Mouse (Mus musculus) urinary bladder, postnatal 14 days (tissue): ENCODE measurements around the gene Fthl17d.
"Not testable (repeated sequence)": the region's sequence is repeated elsewhere in the genome, so short reads cannot be mapped to it uniquely, and the experiment has no call there.

Source experiments
- DNase-seq: peaks from one replicate; pipeline ENCODE4 v3.0.0; 2021; ENCODE audit warnings: low spot score

Fthl17d gene

DNA sequence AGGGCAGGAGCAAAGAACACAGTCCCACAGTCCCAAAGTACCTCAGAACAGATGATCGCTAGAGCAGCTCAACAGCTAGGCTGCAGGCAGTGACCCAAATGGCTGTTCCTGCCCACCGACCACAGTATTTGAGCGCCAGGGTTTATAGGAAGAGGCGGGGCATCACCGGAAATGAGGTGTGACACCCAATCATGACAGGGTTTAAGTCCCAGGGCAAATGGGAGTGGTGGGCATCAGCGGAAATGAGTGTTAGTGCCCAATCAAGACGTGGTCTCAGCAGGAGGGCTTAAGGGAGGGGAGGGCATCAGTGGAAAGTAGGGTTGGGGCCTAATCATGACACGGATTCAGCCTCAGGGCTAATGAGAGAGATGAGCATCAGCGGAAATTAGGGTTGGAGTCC is at the start of gene Fthl17d:
Fthl17d (minus strand) TSS at position 101 of the 400 bp plus-strand sequence.
- not testable (repeated sequence) for DNase-seq

DNA sequence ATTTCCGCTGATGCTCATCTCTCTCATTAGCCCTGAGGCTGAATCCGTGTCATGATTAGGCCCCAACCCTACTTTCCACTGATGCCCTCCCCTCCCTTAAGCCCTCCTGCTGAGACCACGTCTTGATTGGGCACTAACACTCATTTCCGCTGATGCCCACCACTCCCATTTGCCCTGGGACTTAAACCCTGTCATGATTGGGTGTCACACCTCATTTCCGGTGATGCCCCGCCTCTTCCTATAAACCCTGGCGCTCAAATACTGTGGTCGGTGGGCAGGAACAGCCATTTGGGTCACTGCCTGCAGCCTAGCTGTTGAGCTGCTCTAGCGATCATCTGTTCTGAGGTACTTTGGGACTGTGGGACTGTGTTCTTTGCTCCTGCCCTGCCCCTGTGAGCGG is 46.6 kb upstream of the Fthl17d start, which contains the start of gene Fthl17e:
Fthl17e (plus strand) TSS at position 301 of the 400 bp plus-strand sequence.
- not testable (repeated sequence) for DNase-seq

DNA sequence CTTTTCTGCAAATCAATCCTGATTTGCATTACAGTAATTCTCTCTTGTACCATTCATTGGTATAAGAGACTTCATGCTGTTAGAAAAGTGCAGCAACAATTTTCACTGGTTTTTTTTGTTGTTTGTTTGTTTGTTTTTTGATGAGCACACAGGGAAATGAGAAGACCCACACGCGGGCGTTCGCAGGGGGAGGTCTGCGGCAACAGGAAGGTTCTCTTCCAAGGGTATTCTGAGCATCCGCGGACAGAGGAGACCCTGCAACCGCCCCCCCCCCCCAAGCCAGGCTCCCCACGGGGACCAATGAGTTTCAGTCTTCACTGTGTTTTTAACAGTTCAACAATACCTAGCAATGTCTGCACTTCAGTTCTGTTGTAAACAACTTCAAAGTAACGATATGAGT is 32.9 kb upstream of the Fthl17d start:
- no peak for DNase-seq

DNA sequence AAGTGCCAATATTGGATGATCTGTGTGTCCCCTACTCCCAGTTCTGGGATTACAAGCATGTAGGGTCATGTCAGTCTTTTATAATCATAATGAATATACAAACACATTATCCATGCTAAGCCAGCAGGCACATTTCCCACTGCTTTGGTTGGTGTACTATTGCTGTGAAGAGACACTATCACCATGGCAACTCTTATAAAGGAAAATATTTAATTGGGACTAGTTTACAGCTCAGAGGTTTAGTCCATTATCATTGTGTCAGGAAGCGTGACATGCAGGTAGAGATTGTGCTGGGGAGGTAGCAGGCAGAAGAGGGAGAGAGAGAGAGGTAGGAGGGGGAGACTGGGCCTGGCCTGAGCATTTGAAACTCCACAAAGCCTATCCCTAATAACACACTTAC is 29.5 kb upstream of the Fthl17d start:
- no peak for DNase-seq

DNA sequence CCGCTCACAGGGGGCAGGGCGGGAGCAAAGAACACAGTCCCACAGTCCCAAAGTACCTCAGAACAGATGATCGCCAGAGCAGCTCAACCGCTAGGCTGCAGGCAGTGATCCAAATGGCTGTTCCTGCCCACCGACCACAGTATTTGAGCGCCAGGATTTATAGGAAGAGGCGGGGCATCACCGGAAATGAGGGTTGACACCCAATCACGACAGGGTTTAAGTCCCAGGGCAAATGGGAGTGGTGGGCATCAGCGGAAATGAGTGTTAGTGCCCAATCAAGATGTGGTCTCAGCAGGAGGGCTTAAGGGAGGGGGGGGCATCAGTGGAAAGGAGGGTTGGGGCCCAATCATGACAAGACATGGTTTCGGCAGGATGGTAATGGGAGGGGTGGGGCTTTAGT is 10.1 kb downstream of the Fthl17d start, which contains the start of gene Fthl17c:
Fthl17c (minus strand) TSS at position 101 of the 400 bp plus-strand sequence.
- not testable (repeated sequence) for DNase-seq

DNA sequence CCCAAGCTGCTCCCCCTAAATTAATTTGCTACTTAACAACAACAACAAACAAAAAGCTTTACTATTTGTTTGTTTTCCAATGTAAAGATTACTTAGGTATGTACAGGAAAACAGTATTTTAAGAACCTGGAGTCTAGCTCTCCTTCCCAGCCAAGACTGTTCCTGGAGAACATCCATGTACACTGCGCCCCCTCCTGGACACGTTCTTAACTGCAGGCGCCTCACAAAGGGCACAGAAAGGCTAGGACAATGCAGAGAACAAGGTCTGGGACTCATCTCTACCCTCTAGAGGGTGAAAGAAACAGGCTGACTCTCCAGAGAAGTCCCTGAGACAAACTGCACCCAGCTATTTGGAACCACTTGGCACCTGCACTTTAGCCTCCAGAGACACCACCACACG is 21.9 kb downstream of the Fthl17d start:
- DNase-seq: not testable (repeated sequence)

DNA sequence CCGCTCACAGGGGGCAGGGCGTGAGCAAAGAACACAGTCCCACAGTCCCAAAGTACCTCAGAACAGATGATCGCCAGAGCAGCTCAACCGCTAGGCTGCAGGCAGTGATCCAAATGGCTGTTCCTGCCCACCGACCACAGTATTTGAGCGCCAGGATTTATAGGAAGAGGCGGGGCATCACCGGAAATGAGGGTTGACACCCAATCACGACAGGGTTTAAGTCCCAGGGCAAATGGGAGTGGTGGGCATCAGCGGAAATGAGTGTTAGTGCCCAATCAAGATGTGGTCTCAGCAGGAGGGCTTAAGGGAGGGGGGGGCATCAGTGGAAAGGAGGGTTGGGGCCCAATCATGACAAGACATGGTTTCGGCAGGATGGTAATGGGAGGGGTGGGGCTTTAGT is 23.7 kb downstream of the Fthl17d start, which contains the start of gene Fthl17b:
Fthl17b (minus strand) TSS at position 101 of the 400 bp plus-strand sequence.
- not testable (repeated sequence) for DNase-seq

DNA sequence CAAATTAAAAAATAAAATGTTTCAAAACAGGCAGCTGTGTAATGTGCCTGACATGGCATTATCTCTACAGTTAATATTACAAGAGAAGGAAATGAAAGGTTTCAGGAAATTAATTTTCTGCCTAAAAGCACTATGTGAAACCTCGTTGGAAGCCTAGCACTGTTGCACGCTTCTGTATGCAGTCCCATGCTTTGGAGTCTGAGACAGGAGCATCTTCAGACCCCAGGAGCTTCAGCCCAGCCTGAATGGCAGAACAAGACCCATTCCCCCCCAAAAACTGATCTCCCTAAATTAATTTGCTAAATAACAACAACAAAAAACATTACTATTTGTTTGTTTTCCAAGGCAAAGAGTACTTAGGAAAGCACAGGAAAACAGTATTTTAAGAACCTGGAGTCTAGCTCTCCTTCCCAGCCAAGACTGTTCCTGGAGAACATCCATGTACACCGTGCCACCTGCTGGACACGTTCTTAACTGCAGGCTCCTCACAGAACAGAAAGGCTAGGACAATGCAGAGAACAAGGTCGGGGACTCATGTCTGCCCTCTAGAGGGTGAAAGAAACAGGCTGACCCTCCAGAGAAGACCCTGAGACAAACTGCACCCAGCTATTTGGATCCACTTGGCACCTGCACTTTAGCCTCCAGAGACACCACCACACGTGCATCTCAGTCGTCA is 38.3 kb downstream of the Fthl17d start:
- peak; percentile 83 for DNase-seq

DNA sequence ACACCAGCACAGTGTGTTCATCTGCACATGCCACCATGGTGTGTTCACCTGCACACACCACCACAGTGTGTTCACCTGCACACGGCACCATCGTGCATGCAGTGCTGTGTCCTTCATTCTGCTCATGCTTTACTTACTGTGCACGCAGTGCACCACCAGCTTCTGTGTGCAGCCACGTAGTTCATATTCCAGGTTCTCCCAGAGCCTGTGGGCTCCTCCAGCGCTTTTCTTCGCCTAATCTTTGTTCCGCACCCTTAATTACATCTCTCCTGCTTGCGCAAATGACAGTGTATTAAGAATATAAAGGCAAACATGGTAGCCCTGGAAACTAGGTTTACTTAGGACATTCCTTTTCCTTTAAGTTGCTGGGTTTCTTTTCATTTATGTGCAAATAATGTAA is 42.5 kb downstream of the Fthl17d start:
- DNase-seq: no peak
